Mouse (Mus musculus): Measurements from ENCODE around the gene Serpinb11. TPM values are rescaled to one million over a fixed set of nuclear protein-coding genes. Genes with fewer than 3 reads are reported as not detected.

Gene Serpinb11
- polyA plus RNA-seq (2015; fragmentation: Nextera tagmentation; extraction: Ambion mirVana): 0.06 and 0.39 TPM in 2 replicates

GRCm38 (mm10) chr1:107360898-107361297 lies at the start of gene Serpinb11:
Gene Serpinb11, plus strand, starts transcription at chr1:107361198.
- H3K4me3 ChIP-seq (ENCODE audit: low read length): no peak within 1 kb of the TSS
- H3K36me3 ChIP-seq (ENCODE audit: control insufficient read depth, insufficient read depth, low read length): no peaks in the 10 kb centered on the region
- H3K27ac ChIP-seq (ENCODE audit: low read length): no peak within 1 kb of the TSS
- no peaks in the 10 kb centered on the region for H3K9me3 ChIP-seq (ENCODE audit: control insufficient read depth, low read length)
- no peak for ATAC-seq (ENCODE audit: low read depth)
- no peaks in the 10 kb centered on the region for H3K4me1 ChIP-seq (replicated peaks; ENCODE audit: control insufficient read depth, insufficient read depth, low read length)
- no peaks in the 10 kb centered on the region for H3K27me3 ChIP-seq (ENCODE audit: control insufficient read depth, insufficient read depth, low read depth, low read length)
- H3K9ac ChIP-seq (ENCODE audit: low read length): no peak within 1 kb of the TSS
- H3K4me2 ChIP-seq (ENCODE audit: low read depth, low read length): no peak within 1 kb of the TSS
- 48% methylated on average over 1 of the region's 1 CpGs for WGBS

- no peaks in the 10 kb centered on the region for H3K4me1 ChIP-seq (replicated peaks; ENCODE audit: control insufficient read depth, insufficient read depth, low read length)
Measured at GRCm38 (mm10) chr1:107345979-107346378, 15.0 kb upstream of the Serpinb11 start.

GRCm38 (mm10) chr1:107346788-107347187 lies 14.2 kb upstream of the Serpinb11 start:
- H3K36me3 ChIP-seq (ENCODE audit: control insufficient read depth, insufficient read depth, low read length): no peaks in the 10 kb centered on the region
- H3K27ac ChIP-seq (ENCODE audit: low read length): no peak overlapping the region
- WGBS: 83% methylated on average over 2 of the region's 2 CpGs
- H3K4me1 ChIP-seq (replicated peaks; ENCODE audit: control insufficient read depth, insufficient read depth, low read length): no peaks in the 10 kb centered on the region
- H3K27me3 ChIP-seq (ENCODE audit: control insufficient read depth, insufficient read depth, low read depth, low read length): no peaks in the 10 kb centered on the region
- no peak overlapping the region for H3K9ac ChIP-seq (ENCODE audit: low read length)
- no peak overlapping the region for H3K4me3 ChIP-seq (ENCODE audit: low read length)
- H3K4me2 ChIP-seq (ENCODE audit: low read depth, low read length): no peak overlapping the region
- H3K9me3 ChIP-seq (ENCODE audit: control insufficient read depth, low read length): no peaks in the 10 kb centered on the region
- no peak for ATAC-seq (ENCODE audit: low read depth)

More at GRCm38 (mm10) chr1:107345979-107346378, 15.0 kb upstream of the Serpinb11 start:
- Histone ChIP-seq H3K27me3 (ENCODE audit: control insufficient read depth, insufficient read depth, low read depth, low read length) (no peaks in the 10 kb centered on the region), H3K4me2 (ENCODE audit: low read depth, low read length) (no peak overlapping the region), H3K9me3 (ENCODE audit: control insufficient read depth, low read length) (no peaks in the 10 kb centered on the region), H3K4me3 (ENCODE audit: low read length) (no peak overlapping the region), H3K36me3 (ENCODE audit: control insufficient read depth, insufficient read depth, low read length) (no peaks in the 10 kb centered on the region), H3K9ac (ENCODE audit: low read length) (no peak overlapping the region), H3K27ac (ENCODE audit: low read length) (no peak overlapping the region)
- ATAC-seq (ENCODE audit: low read depth): no peak

- Histone ChIP-seq H3K4me1 (replicated peaks; ENCODE audit: control insufficient read depth, insufficient read depth, low read length) (no peaks in the 10 kb centered on the region), H3K4me3 (ENCODE audit: low read length) (no peak overlapping the region), H3K27ac (ENCODE audit: low read length) (no peak overlapping the region), H3K27me3 (ENCODE audit: control insufficient read depth, insufficient read depth, low read depth, low read length) (no peaks in the 10 kb centered on the region), H3K4me2 (ENCODE audit: low read depth, low read length) (no peak overlapping the region), H3K9ac (ENCODE audit: low read length) (no peak overlapping the region), H3K9me3 (ENCODE audit: control insufficient read depth, low read length) (no peaks in the 10 kb centered on the region), H3K36me3 (ENCODE audit: control insufficient read depth, insufficient read depth, low read length) (no peaks in the 10 kb centered on the region)
- ATAC-seq (ENCODE audit: low read depth): no peak
- WGBS: 38% methylated on average over 3 of the region's 3 CpGs
Measured at GRCm38 (mm10) chr1:107350392-107350791, 10.6 kb upstream of the Serpinb11 start.

GRCm38 (mm10) chr1:107351115-107351514 lies 9.9 kb upstream of the Serpinb11 start:
- Histone ChIP-seq H3K4me3 (ENCODE audit: low read length) (no peak overlapping the region), H3K27me3 (ENCODE audit: control insufficient read depth, insufficient read depth, low read depth, low read length) (no peaks in the 10 kb centered on the region), H3K4me1 (replicated peaks; ENCODE audit: control insufficient read depth, insufficient read depth, low read length) (no peaks in the 10 kb centered on the region), H3K27ac (ENCODE audit: low read length) (no peak overlapping the region), H3K36me3 (ENCODE audit: control insufficient read depth, insufficient read depth, low read length) (no peaks in the 10 kb centered on the region), H3K9ac (ENCODE audit: low read length) (no peak overlapping the region), H3K4me2 (ENCODE audit: low read depth, low read length) (no peak overlapping the region), H3K9me3 (ENCODE audit: control insufficient read depth, low read length) (no peaks in the 10 kb centered on the region)
- 66% methylated on average over 2 of the region's 2 CpGs for WGBS
- ATAC-seq (ENCODE audit: low read depth): no peak

- Histone ChIP-seq H3K9me3 (ENCODE audit: control insufficient read depth, low read length) (no peaks in the 10 kb centered on the region), H3K36me3 (ENCODE audit: control insufficient read depth, insufficient read depth, low read length) (no peaks in the 10 kb centered on the region), H3K4me3 (ENCODE audit: low read length) (no peak overlapping the region), H3K9ac (ENCODE audit: low read length) (no peak overlapping the region), H3K27me3 (ENCODE audit: control insufficient read depth, insufficient read depth, low read depth, low read length) (no peaks in the 10 kb centered on the region), H3K4me2 (ENCODE audit: low read depth, low read length) (no peak overlapping the region), H3K4me1 (replicated peaks; ENCODE audit: control insufficient read depth, insufficient read depth, low read length) (no peaks in the 10 kb centered on the region), H3K27ac (ENCODE audit: low read length) (no peak overlapping the region)
- WGBS: 35% methylated on average over 3 of the region's 3 CpGs
- ATAC-seq (ENCODE audit: low read depth): no peak
Measured at GRCm38 (mm10) chr1:107353046-107353445, 8.0 kb upstream of the Serpinb11 start.

- Histone ChIP-seq H3K27me3 (ENCODE audit: control insufficient read depth, insufficient read depth, low read depth, low read length) (no peaks in the 10 kb centered on the region), H3K4me2 (ENCODE audit: low read depth, low read length) (no peak overlapping the region), H3K4me1 (replicated peaks; ENCODE audit: control insufficient read depth, insufficient read depth, low read length) (no peaks in the 10 kb centered on the region), H3K4me3 (ENCODE audit: low read length) (no peak overlapping the region), H3K36me3 (ENCODE audit: control insufficient read depth, insufficient read depth, low read length) (no peaks in the 10 kb centered on the region), H3K27ac (ENCODE audit: low read length) (no peak overlapping the region), H3K9me3 (ENCODE audit: control insufficient read depth, low read length) (no peaks in the 10 kb centered on the region), H3K9ac (ENCODE audit: low read length) (no peak overlapping the region)
- WGBS: 69% methylated on average over 7 of the region's 7 CpGs
- no peak for ATAC-seq (ENCODE audit: low read depth)
Measured at GRCm38 (mm10) chr1:107365973-107366372, 5.0 kb downstream of the Serpinb11 start.

GRCm38 (mm10) chr1:107368944-107369343 lies 7.9 kb downstream of the Serpinb11 start:
- WGBS: 55% methylated on average over 2 of the region's 2 CpGs
- no peak for ATAC-seq (ENCODE audit: low read depth)
- no peak overlapping the region for H3K4me3 ChIP-seq (ENCODE audit: low read length)
- H3K9me3 ChIP-seq (ENCODE audit: control insufficient read depth, low read length): no peaks in the 10 kb centered on the region
- H3K4me2 ChIP-seq (ENCODE audit: low read depth, low read length): no peak overlapping the region
- H3K36me3 ChIP-seq (ENCODE audit: control insufficient read depth, insufficient read depth, low read length): no peaks in the 10 kb centered on the region
- no peak overlapping the region for H3K9ac ChIP-seq (ENCODE audit: low read length)
- no peaks in the 10 kb centered on the region for H3K27me3 ChIP-seq (ENCODE audit: control insufficient read depth, insufficient read depth, low read depth, low read length)
- H3K27ac ChIP-seq (ENCODE audit: low read length): no peak overlapping the region
- no peaks in the 10 kb centered on the region for H3K4me1 ChIP-seq (replicated peaks; ENCODE audit: control insufficient read depth, insufficient read depth, low read length)

- H3K27ac ChIP-seq (ENCODE audit: low read length): no peak overlapping the region
- ATAC-seq (ENCODE audit: low read depth): no peak
- H3K9me3 ChIP-seq (ENCODE audit: control insufficient read depth, low read length): no peaks in the 10 kb centered on the region
- H3K9ac ChIP-seq (ENCODE audit: low read length): no peak overlapping the region
- no peaks in the 10 kb centered on the region for H3K36me3 ChIP-seq (ENCODE audit: control insufficient read depth, insufficient read depth, low read length)
- 30% methylated on average over 4 of the region's 4 CpGs for WGBS
- no peaks in the 10 kb centered on the region for H3K4me1 ChIP-seq (replicated peaks; ENCODE audit: control insufficient read depth, insufficient read depth, low read length)
- H3K4me3 ChIP-seq (ENCODE audit: low read length): no peak overlapping the region
- H3K27me3 ChIP-seq (ENCODE audit: control insufficient read depth, insufficient read depth, low read depth, low read length): no peaks in the 10 kb centered on the region
- H3K4me2 ChIP-seq (ENCODE audit: low read depth, low read length): no peak overlapping the region
Measured at GRCm38 (mm10) chr1:107376952-107377351, 16.0 kb downstream of the Serpinb11 start.

- Histone ChIP-seq H3K9ac (ENCODE audit: low read length) (no peak overlapping the region), H3K9me3 (ENCODE audit: control insufficient read depth, low read length) (no peaks in the 10 kb centered on the region), H3K4me3 (ENCODE audit: low read length) (no peak overlapping the region), H3K4me1 (replicated peaks; ENCODE audit: control insufficient read depth, insufficient read depth, low read length) (no peaks in the 10 kb centered on the region), H3K27me3 (ENCODE audit: control insufficient read depth, insufficient read depth, low read depth, low read length) (no peaks in the 10 kb centered on the region), H3K4me2 (ENCODE audit: low read depth, low read length) (no peak overlapping the region), H3K27ac (ENCODE audit: low read length) (no peak overlapping the region), H3K36me3 (ENCODE audit: control insufficient read depth, insufficient read depth, low read length) (no peaks in the 10 kb centered on the region)
- ATAC-seq (ENCODE audit: low read depth): no peak
Measured at GRCm38 (mm10) chr1:107378368-107378767, 17.4 kb downstream of the Serpinb11 start.
